In genomic region chr17:71045591-71045990, GRCm38 (mm10) we compare ENCODE assay signal across 25 mouse cellular contexts. TPM values are rescaled to one million over a fixed set of nuclear protein-coding genes. Genes with fewer than 3 reads are reported as not detected.
DNase-seq lines count a peak whose midpoint lies in the region; ATAC-seq and TF ChIP-seq lines count a peak whose summit lies in the region.
"Had no signal": no experiment of that assay in that cellular context is flagged by ENCODE, and none has a peak within 500 bp of the region (broad histone marks: within the 10 kb centered on the region; RNA-seq: fewer than 3 reads in every experiment).

No protein-coding gene starts in this region.

- no peak overlapping the region for H3K4me3 ChIP-seq in limb, embryonic 14.5 days (replicated peaks; ENCODE audit: low read length)
- H3K4me3 ChIP-seq in limb, embryonic 10.5 days, result no peak overlapping the region
- H3K4me3 ChIP-seq in liver, embryonic 12.5 days, result no peak overlapping the region
- H3K4me3 ChIP-seq: embryonic facial prominence, embryonic 13.5 days; embryonic facial prominence, embryonic 15.5 days; erythroblast, embryonic 14.5 days; forebrain, embryonic 13.5 days; forebrain, embryonic 15.5 days had no signal

- H3K36me3 ChIP-seq in limb, embryonic 14.5 days (ENCODE audit: control insufficient read depth, insufficient read depth, low read length), result no peaks in the 10 kb centered on the region
- no peaks in the 10 kb centered on the region for H3K36me3 ChIP-seq in limb, embryonic 10.5 days
- H3K36me3 ChIP-seq in liver, embryonic 12.5 days, result no peaks in the 10 kb centered on the region
- H3K36me3 ChIP-seq: embryonic facial prominence, embryonic 13.5 days; embryonic facial prominence, embryonic 15.5 days; forebrain, embryonic 15.5 days; G1E had no signal

- H3K4me1 ChIP-seq in limb, embryonic 14.5 days (ENCODE audit: control insufficient read depth, insufficient read depth, low read length), result peaks cover 2% of the 10 kb centered on the region; the same call in 1 of the 2 replicates
- H3K4me1 ChIP-seq in limb, embryonic 10.5 days, result peaks cover 2% of the 10 kb centered on the region
- peaks cover 4% of the 10 kb centered on the region; the same call in 1 of the 2 replicates for H3K4me1 ChIP-seq in liver, embryonic 12.5 days
- H3K4me1 ChIP-seq: embryonic facial prominence, embryonic 13.5 days; embryonic facial prominence, embryonic 15.5 days; forebrain, embryonic 13.5 days; forebrain, embryonic 15.5 days had no signal

- H3K9me3 ChIP-seq in limb, embryonic 14.5 days (ENCODE audit: control insufficient read depth, low read length), result no peaks in the 10 kb centered on the region
- no peaks in the 10 kb centered on the region for H3K9me3 ChIP-seq in limb, embryonic 10.5 days (replicated peaks)
- H3K9me3 ChIP-seq in liver, embryonic 12.5 days (replicated peaks), result no peaks in the 10 kb centered on the region
- H3K9me3 ChIP-seq: embryonic facial prominence, embryonic 13.5 days; embryonic facial prominence, embryonic 15.5 days; forebrain, embryonic 13.5 days; forebrain, embryonic 15.5 days; G1E had no signal

- H3K27ac ChIP-seq in limb, embryonic 14.5 days (replicated peaks; ENCODE audit: low read depth, low read length), result no peak overlapping the region
- H3K27ac ChIP-seq in limb, embryonic 10.5 days, result no peak overlapping the region
- H3K27ac ChIP-seq in liver, embryonic 12.5 days, result no peak overlapping the region
- H3K27ac ChIP-seq: embryonic facial prominence, embryonic 13.5 days; embryonic facial prominence, embryonic 15.5 days; forebrain, embryonic 13.5 days; forebrain, embryonic 15.5 days had no signal

- H3K27me3 ChIP-seq in limb, embryonic 14.5 days (ENCODE audit: control insufficient read depth, insufficient read depth, low read length), result no peaks in the 10 kb centered on the region
- H3K27me3 ChIP-seq in limb, embryonic 10.5 days (ENCODE audit: low read depth, poor library complexity, severe bottlenecking), result no peaks in the 10 kb centered on the region
- H3K27me3 ChIP-seq in liver, embryonic 12.5 days (replicated peaks), result no peaks in the 10 kb centered on the region
- H3K27me3 ChIP-seq: embryonic facial prominence, embryonic 13.5 days; embryonic facial prominence, embryonic 15.5 days; forebrain, embryonic 13.5 days; forebrain, embryonic 15.5 days; Patski had no signal

- no peak for ATAC-seq in limb, embryonic 14.5 days (ENCODE audit: low FRiP score, low read depth)
- ATAC-seq in liver, embryonic 12.5 days, result no peak
- ATAC-seq: activated CD4-positive, CD25-positive, alpha-beta regulatory T cell, adult 4 months; forebrain, embryonic 13.5 days; forebrain, embryonic 15.5 days; Patski had no signal

- no peak overlapping the region for H3K4me2 ChIP-seq in limb, embryonic 14.5 days (replicated peaks; ENCODE audit: low read depth, low read length, severe bottlenecking)
- H3K4me2 ChIP-seq in liver, embryonic 12.5 days, result no peak overlapping the region
- H3K4me2 ChIP-seq: embryonic facial prominence, embryonic 13.5 days; embryonic facial prominence, embryonic 15.5 days; forebrain, embryonic 13.5 days; forebrain, embryonic 15.5 days had no signal

- DNase-seq in heart, postnatal 4 days, result peak; percentile 2
- DNase-seq in heart, postnatal 25 days (ENCODE audit: low spot score), result no peak
- peak; percentile 10 for DNase-seq in limb, embryonic 14.5 days (ENCODE audit: low spot score)
- no peak for DNase-seq in limb, embryonic 10.5 days (ENCODE audit: low spot score)
- peak; percentile 44 to 51 for DNase-seq in right cerebral cortex, postnatal 10 days (ENCODE audit: low spot score in 2 of 2)
- no peak for DNase-seq in right cerebral cortex, postnatal 25 days
- peak; percentile 24 for DNase-seq in brain, adult 2 months (ENCODE audit: low read depth, low spot score)
- DNase-seq: adrenal gland, adult 8-10 months; adrenal gland, postnatal 14 days; adrenal gland, postnatal 36 days; cerebellum, adult 11 months; cerebellum, adult 18-20 months; cerebellum, adult 8-10 months; cerebellum, adult 9-11 months; cerebellum, postnatal 14 days; cerebellum, postnatal 36 days had no signal

- no peak for TF ChIP-seq POLR2A in limb, embryonic 14.5 days (IDR thresholded peaks at IDR 0.05; ENCODE audit: borderline replicate concordance, extremely low read depth, insufficient read depth, insufficient read length)

- H3K9ac ChIP-seq in limb, embryonic 14.5 days (ENCODE audit: low read depth, low read length, severe bottlenecking), result no peak overlapping the region
- H3K9ac ChIP-seq in liver, embryonic 12.5 days, result no peak overlapping the region
- H3K9ac ChIP-seq: embryonic facial prominence, embryonic 13.5 days; embryonic facial prominence, embryonic 15.5 days; forebrain, embryonic 13.5 days; forebrain, embryonic 15.5 days had no signal

- WGBS in limb, embryonic 14.5 days, result 79% methylated on average over 9 of the region's 9 CpGs
- WGBS in limb, embryonic 10.5 days, result 89% methylated on average over 9 of the region's 9 CpGs
- 81% methylated on average over 9 of the region's 9 CpGs for WGBS in liver, embryonic 12.5 days (ENCODE audit: insufficient replicate concordance)

- intact Hi-C loops in heart, postnatal 25 days (cut with DNase I), result no loop called here

RNA-seq across cellular contexts. Expression of gene Myl12a, which starts 42.9 kb away (rescaled TPM):
- total RNA-seq in heart, postnatal 4 days (2021), result 100 to 1,000 TPM; 733 to 785 TPM
- 100 to 1,000 TPM; 944 to 988 TPM for total RNA-seq in heart, postnatal 25 days (2021)
- 361 and 386 TPM in 2 replicates for polyA plus RNA-seq in limb, embryonic 14.5 days (2012; rRNA removed)
- 718 and 721 TPM in 2 replicates for polyA plus RNA-seq in limb, embryonic 14.5 days (2014; fragmentation: Nextera tagmentation; extraction: Ambion mirVana)
- 478 and 483 TPM in 2 replicates for polyA plus RNA-seq in limb, embryonic 10.5 days (2016; fragmentation: Nextera tagmentation; extraction: Ambion mirVana)
- 292 TPM in 2 replicates for polyA plus RNA-seq in liver, embryonic 12.5 days (2016; fragmentation: Nextera tagmentation; extraction: Ambion mirVana)

RNA-seq across cellular contexts. Expression of gene Myom1, which starts 43.2 kb away (rescaled TPM):
- 100 to 1,000 TPM; 944 to 986 TPM for total RNA-seq in heart, postnatal 4 days (2021)
- 1,000 to 10,000 TPM; 1,192 to 1,218 TPM for total RNA-seq in heart, postnatal 25 days (2021)
- polyA plus RNA-seq in limb, embryonic 14.5 days (2012; rRNA removed), result 20.8 and 29.6 TPM in 2 replicates
- 22.6 and 33.2 TPM in 2 replicates for polyA plus RNA-seq in limb, embryonic 14.5 days (2014; fragmentation: Nextera tagmentation; extraction: Ambion mirVana)
- polyA plus RNA-seq in limb, embryonic 10.5 days (2016; fragmentation: Nextera tagmentation; extraction: Ambion mirVana), result 2.5 and 4.2 TPM in 2 replicates
- 3.5 and 3.9 TPM in 2 replicates for polyA plus RNA-seq in liver, embryonic 12.5 days (2016; fragmentation: Nextera tagmentation; extraction: Ambion mirVana)
- polyA plus RNA-seq: erythroblast, embryonic 14.5 days had no signal

Comparison
In these comparisons a context has a peak if more than half of its experiments do, and no peak if none do; other contexts are left out.
1. DNase-seq: peak in heart, postnatal 4 days (single experiment), limb, embryonic 14.5 days (single experiment), right cerebral cortex, postnatal 10 days (2 of 2) and brain, adult 2 months (single experiment); none in heart, postnatal 25 days (single experiment), limb, embryonic 10.5 days (single experiment) and right cerebral cortex, postnatal 25 days (single experiment).